Mouse (Mus musculus) adrenal gland, adult (tissue): ENCODE measurements at regions not wholly inside any gene's neighbourhood (a gene's known extent, or its start where the extent isn't known, plus 50 kb on each side); places are given as distances from the start of the nearest gene placed in this dataset.

Source experiments
- DNase-seq, 2 experiments: peaks; one replicate each; pipeline ENCODE4 v3.0.0; 2022 to 2023; ENCODE audit warnings: low spot score in 1 of 2; ENCODE audit not compliant: inconsistent age in 2 of 2

DNA sequence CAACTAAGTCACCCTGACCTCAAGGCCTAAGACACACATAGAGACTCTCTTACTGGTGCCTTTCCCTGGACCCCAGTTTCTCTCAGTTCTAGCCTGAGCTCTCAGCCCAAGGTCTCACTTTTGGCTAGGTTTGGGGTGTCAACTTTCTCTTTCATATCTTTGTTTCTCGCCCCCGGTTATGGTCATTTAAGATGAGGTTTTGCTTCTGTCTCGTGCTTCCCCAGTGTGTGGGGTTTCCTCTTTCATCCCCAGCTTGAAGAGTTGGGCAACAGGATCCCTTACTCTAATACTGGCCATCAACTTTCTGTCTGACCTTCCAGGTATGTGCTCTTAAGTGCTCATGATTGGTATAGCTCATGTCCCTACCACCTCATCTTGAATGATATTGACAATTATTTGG is 67.5 kb downstream of the Lmo4 start:
- DNase-seq, result no peak

DNA sequence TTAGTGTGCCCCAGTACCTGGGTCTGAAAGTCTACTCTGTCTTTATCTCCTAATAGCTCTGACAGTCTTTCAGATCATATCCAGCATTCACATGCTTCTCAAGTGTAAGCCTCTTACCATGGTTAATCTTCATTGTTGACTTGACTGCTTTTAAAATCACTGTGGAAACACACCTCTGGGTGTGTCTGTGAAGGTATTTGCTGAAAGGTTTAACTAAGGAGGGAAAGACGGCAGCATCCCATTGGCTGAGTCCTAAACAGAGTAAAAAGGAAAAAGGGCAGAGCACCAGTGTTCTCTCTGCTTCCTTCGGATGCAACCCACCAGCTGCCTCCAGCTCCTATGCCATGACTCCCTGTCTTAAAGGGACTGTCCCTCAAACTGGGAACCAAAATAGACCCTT is 68.6 kb downstream of the Lmo4 start:
- DNase-seq, result no peak

GRCm38 (mm10) chr3:144135646-144136045 is 69.4 kb downstream of the Lmo4 start:
- DNase-seq, result no peak

DNA sequence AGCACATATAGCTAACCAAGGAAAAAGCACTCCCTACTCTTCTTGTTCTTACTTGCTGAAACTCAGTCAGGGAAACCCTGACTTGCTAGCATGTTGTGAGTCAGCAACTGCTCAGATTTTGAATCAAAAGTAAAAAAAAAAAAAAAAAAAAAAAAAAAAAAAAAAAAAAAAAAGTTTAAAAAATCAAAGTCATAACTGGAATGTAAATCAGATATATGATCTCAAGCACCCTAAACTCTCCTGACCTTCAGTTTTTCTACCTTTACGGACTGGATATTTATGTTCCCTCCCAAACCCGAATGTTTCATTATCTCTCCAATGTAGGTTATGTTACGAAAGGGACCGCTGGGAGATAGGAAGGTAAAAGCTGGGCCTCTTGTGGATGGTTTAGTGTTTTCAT is 77.0 kb downstream of the Lmo4 start:
- no peak for DNase-seq

GRCm38 (mm10) chr3:144124353-144124752 is 80.7 kb downstream of the Lmo4 start:
- DNase-seq, result peak in 1 of 2 experiments; percentile 43

- no peak for DNase-seq
Measured at GRCm38 (mm10) chr3:144123361-144124072, 81.5 kb downstream of the Lmo4 start.

- DNase-seq, result peak; percentile 40 to 85
Measured at GRCm38 (mm10) chr3:144119076-144119475, 85.9 kb downstream of the Lmo4 start.

DNA sequence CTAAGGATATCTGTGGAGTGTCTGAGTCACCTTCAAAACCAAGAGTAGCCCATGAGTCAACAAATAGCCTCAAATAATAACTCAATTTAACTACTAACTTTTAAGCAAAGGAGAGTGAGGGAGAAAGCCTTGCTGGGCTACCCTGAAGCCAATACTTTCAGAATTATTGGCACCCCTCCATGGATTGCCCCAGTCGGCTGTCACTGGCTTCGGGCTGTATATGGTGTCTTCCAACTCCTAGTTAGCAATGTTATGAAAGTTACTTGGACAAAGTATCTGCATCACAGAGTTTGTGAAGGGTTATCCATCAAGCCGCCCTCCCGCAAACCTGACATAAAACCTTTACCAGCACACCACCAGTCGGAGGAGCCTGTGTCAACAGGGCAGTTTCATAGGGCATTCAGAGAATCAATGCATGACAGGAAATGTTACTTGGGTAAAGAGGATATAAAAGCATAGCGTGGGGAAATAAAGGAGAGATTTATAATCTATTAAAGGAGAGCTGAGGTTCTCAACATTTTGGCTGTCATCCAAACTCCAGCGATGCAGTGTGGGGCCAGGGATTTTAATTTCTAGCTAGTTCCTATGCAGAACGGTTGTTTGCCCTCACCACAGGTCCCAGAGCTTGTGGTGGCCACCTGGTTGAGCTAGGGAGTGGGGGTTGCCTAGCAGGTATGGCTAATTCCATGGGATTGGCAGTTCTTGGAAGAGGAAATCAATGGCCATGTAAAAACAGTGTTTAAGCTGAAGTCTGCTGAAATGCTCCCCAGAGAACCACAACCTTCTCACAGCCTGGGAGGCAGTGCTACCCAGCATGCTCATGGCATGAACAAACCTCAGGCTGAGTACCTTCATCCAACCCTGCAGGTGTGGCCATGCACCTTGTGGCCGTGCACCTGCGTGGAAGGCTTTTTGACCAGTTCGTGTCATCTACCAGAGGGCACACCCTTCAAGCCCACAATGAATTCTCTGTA is 91.1 kb downstream of the Lmo4 start:
- peak in 1 of 2 experiments; percentile 55 for DNase-seq

- peak in 1 of 2 experiments; percentile 71 for DNase-seq
Measured at GRCm38 (mm10) chr3:144110331-144111080, 94.5 kb downstream of the Lmo4 start.

GRCm38 (mm10) chr3:144109769-144110168 is 95.3 kb downstream of the Lmo4 start:
- DNase-seq, result no peak

- no peak for DNase-seq
Measured at GRCm38 (mm10) chr3:144108310-144108709, 96.7 kb downstream of the Lmo4 start.

DNA sequence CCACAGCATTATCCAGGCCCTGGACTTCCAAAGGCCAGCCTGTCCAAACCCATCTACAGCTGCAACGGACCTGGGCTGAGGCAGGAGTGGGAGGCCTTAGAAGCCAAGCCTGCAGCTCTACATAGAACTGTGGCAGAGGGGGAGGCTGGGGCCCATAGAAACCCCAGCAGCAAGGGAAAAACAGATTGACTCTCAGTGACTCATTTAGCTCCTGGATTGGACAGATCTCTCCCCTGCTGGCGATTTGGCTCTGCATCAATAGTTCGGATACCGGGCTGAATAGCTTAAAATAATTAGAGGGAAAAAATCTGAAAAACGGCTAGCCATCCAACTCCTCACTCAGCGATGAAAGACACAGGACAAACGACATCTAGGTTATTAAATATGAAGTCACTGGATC is 97.4 kb downstream of the Lmo4 start:
- peak in 1 of 2 experiments; percentile 63 for DNase-seq

DNA sequence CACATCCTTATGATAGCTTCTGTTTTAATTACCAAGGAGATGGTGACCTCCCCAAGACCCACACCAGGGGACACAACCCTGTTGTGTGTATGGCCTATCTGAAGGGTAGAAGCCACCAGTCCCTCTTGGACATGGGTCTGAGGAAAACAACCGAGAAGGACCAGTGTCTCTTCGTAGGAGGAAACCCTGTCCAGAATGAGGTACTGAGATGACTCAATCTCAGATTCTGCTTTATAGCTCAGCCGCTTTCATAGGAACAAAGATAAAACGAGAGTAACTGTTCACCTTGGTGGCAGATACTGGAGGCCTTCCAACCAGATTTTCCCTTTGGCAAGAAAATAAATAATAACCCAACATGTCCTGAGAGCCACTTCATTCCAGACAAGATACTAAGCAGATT is 100.7 kb downstream of the Lmo4 start:
- peak in 1 of 2 experiments; percentile 85 for DNase-seq

- DNase-seq, result peak in 1 of 2 experiments; percentile 39
Measured at GRCm38 (mm10) chr3:144099444-144099843, 105.6 kb downstream of the Lmo4 start.

GRCm38 (mm10) chr3:144098762-144099161 is 106.3 kb downstream of the Lmo4 start:
- no peak for DNase-seq

DNA sequence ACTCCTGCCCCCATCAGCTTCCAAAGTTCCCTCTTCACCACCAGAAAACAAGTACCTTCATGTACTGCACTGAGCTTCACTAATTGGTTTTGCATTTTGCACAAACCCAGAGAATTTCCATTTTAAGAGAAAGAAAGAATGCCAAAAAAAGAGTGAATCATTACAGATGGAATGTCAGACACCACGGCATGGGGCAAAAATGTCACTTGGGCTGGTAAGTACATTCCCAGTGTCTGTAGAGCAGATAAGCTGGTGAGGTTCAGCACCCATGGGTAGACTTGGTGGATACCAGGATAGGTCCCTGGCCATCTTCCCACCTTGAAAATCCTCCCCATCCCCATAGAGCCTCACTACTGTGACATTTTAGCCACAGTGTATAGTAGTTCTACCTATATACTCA is 113.8 kb downstream of the Lmo4 start:
- no peak for DNase-seq

GRCm38 (mm10) chr3:144089790-144090256 is 115.2 kb downstream of the Lmo4 start:
- DNase-seq, result no peak

- DNase-seq, result no peak
Measured at GRCm38 (mm10) chr3:144088261-144088884, 116.6 kb downstream of the Lmo4 start.

- DNase-seq, result no peak
Measured at GRCm38 (mm10) chr3:144087771-144088170, 117.2 kb downstream of the Lmo4 start.

- DNase-seq, result no peak
Measured at GRCm38 (mm10) chr3:144086176-144086575, 118.8 kb downstream of the Lmo4 start.

DNA sequence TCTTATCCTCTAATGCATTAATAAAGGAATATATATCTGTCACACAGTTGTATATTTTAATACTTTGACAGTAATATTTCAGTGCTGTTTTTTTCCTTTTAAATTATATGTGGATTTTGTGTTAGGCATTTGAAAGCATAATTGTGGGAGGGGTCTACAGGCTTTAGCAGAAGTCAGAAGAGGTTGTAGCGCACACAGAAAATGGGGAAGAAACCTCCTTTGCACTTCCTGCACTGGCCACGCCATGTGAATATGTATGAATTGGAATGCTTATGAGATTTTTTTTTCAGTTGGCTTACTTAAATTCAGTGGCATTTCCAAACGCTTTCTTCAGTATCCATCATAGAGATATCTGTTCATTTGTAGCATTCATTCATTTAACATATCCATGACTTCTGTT is 125.1 kb downstream of the Lmo4 start:
- DNase-seq, result no peak
